13 mouse cellular contexts compared by ENCODE assay signal in genomic region chr12:9519346-9519745, GRCm38 (mm10). TPM values are rescaled to one million over a fixed set of nuclear protein-coding genes. Genes with fewer than 3 reads are reported as not detected.
DNase-seq lines count a peak whose midpoint lies in the region; ATAC-seq and TF ChIP-seq lines count a peak whose summit lies in the region.
"Had no signal": no experiment of that assay in that cellular context is flagged by ENCODE, and none has a peak within 500 bp of the region (broad histone marks: within the 10 kb centered on the region; RNA-seq: fewer than 3 reads in every experiment).

No protein-coding gene starts in this region.

- no peaks in the 10 kb centered on the region for H3K27me3 ChIP-seq in lung, embryonic 14.5 days (ENCODE audit: insufficient read depth, low read length)
- no peaks in the 10 kb centered on the region for H3K27me3 ChIP-seq in myocyte (ENCODE audit: control insufficient read depth, insufficient read depth, insufficient read length)
- H3K27me3 ChIP-seq: liver, embryonic 15.5 days had no signal

- no peaks in the 10 kb centered on the region for H3K9me3 ChIP-seq in lung, embryonic 14.5 days (ENCODE audit: low read depth, low read length)
- H3K9me3 ChIP-seq: liver, embryonic 15.5 days had no signal

- peak; percentile 4 for DNase-seq in gastrocnemius, postnatal 14 days
- no peak for DNase-seq in gastrocnemius, postnatal 36 days
- DNase-seq in lung, embryonic 14.5 days = peak; percentile 65
- DNase-seq in lung, adult 2 months = no peak
- peak; percentile 37 for DNase-seq in adrenal gland, postnatal 25 days
- DNase-seq in layer of hippocampus, adult 11-12 months (ENCODE audit: low spot score) = no peak
- DNase-seq in right cerebral cortex, postnatal 4 days = no peak
- DNase-seq: thymus, adult 18-20 months had no signal

- WGBS in lung, embryonic 14.5 days = 59% methylated on average over 3 of the region's 3 CpGs
- WGBS in lung, adult 2 months = 56% methylated on average over 3 of the region's 3 CpGs

- H3K79me2 ChIP-seq in myocyte (ENCODE audit: control insufficient read depth, insufficient read depth) = no peaks in the 10 kb centered on the region

- H3K4me2 ChIP-seq in lung, embryonic 14.5 days = no peak overlapping the region
- H3K4me2 ChIP-seq in myocyte (ENCODE audit: low read depth) = peak overlapping the region; percentile 44
- H3K4me2 ChIP-seq: liver, embryonic 15.5 days had no signal

- no peaks in the 10 kb centered on the region for H3K4me1 ChIP-seq in lung, embryonic 14.5 days (ENCODE audit: insufficient read depth)
- no peaks in the 10 kb centered on the region for H3K4me1 ChIP-seq in lung, adult 2 months (ENCODE audit: control insufficient read depth, insufficient read depth, low read length)
- H3K4me1 ChIP-seq: liver, embryonic 15.5 days had no signal

- H3K9ac ChIP-seq in lung, embryonic 14.5 days = no peak overlapping the region
- H3K9ac ChIP-seq: liver, embryonic 15.5 days had no signal

- H3ac ChIP-seq in myocyte (ENCODE audit: control insufficient read depth, insufficient read length) = no peak overlapping the region

- TF ChIP-seq POLR2A in lung, adult 2 months (IDR thresholded peaks at IDR 0.05; ENCODE audit: borderline replicate concordance, extremely low read depth, low read depth, low read length) = no peak
- no peak for TF ChIP-seq POLR2A in myocyte (IDR thresholded peaks at IDR 0.05; ENCODE audit: insufficient read length, low read depth)

- no peak overlapping the region for H3K4me3 ChIP-seq in lung, embryonic 14.5 days (ENCODE audit: low read depth, low read length)
- H3K4me3 ChIP-seq in lung, adult 2 months (replicated peaks; ENCODE audit: extremely low read depth, low read depth, low read length) = no peak overlapping the region
- no peak overlapping the region for H3K4me3 ChIP-seq in myocyte
- H3K4me3 ChIP-seq: liver, embryonic 15.5 days had no signal

- no peak overlapping the region for H3K27ac ChIP-seq in lung, embryonic 14.5 days (ENCODE audit: low read depth)
- H3K27ac ChIP-seq: liver, embryonic 15.5 days had no signal

- H3K36me3 ChIP-seq in lung, embryonic 14.5 days (ENCODE audit: insufficient read depth) = no peaks in the 10 kb centered on the region
- H3K36me3 ChIP-seq in myocyte (ENCODE audit: control insufficient read depth, insufficient read depth) = no peaks in the 10 kb centered on the region
- H3K36me3 ChIP-seq: liver, embryonic 15.5 days had no signal

- no peak for ATAC-seq in lung, embryonic 14.5 days (ENCODE audit: insufficient read depth)
- ATAC-seq: Patski had no signal

- no peak for TF ChIP-seq CTCF in lung, embryonic 14.5 days (IDR thresholded peaks at IDR 0.05; ENCODE audit: low read depth)
- no peak for TF ChIP-seq CTCF in lung, adult 2 months (IDR thresholded peaks at IDR 0.05; ENCODE audit: insufficient read depth, low read length)

- intact Hi-C loops in gastrocnemius, postnatal 14 days (cut with DNase I; ENCODE audit: low total_unique reads) = no loop called here
- intact Hi-C loops in gastrocnemius, postnatal 36 days (cut with DNase I) = no loop called here

TF ChIP-seq in myocyte, 11 proteins besides CTCF, POLR2A, EP300 and RAD21:
- TF ChIP-seq E2F4 (IDR thresholded peaks at IDR 0.05; ENCODE audit: insufficient read depth) = no peak
- no peak for TF ChIP-seq MAX (IDR thresholded peaks at IDR 0.05; ENCODE audit: low read depth)
- TF ChIP-seq REST (IDR thresholded peaks at IDR 0.05; ENCODE audit: insufficient read depth, insufficient read length) = no peak
- TF ChIP-seq TCF12 (IDR thresholded peaks at IDR 0.05; ENCODE audit: insufficient read depth, poor library complexity, severe bottlenecking) = no peak
- TF ChIP-seq POLR2AphosphoS2 (IDR thresholded peaks at IDR 0.05; ENCODE audit: insufficient read length, low read depth) = no peak
- no peak for TF ChIP-seq MYOG (IDR thresholded peaks at IDR 0.05; ENCODE audit: control insufficient read depth in 1 of 3, insufficient read depth in 1 of 3, insufficient read length in 2 of 3, low read depth in 2 of 3)

RNA-seq across cellular contexts. Expression of gene Osr1, which starts 50.6 kb away (rescaled TPM):
- 1 to 10 TPM; 3.6 to 4.4 TPM for total RNA-seq in gastrocnemius, postnatal 14 days (2021)
- 1 to 10 TPM; 2.0 to 2.5 TPM for total RNA-seq in gastrocnemius, postnatal 36 days (2021)
- polyA plus RNA-seq in lung, embryonic 14.5 days (2014; fragmentation: Nextera tagmentation; extraction: Ambion mirVana) = 23.3 and 28.5 TPM in 2 replicates
- 28.3 and 34.2 TPM in 2 replicates for polyA plus RNA-seq in lung, adult 2 months (2012; rRNA removed)
- 1.0 and 2.1 TPM in 2 replicates for total RNA-seq in adrenal gland, postnatal 25 days (2021)
- 3.0 TPM for polyA plus RNA-seq in myocyte (2012; fragmentation: generic; extraction: Trizol)
- total RNA-seq: common myeloid progenitor, adult 5-6 weeks; neutrophil, adult 5-6 weeks had no signal

Comparison
In these comparisons a context has a peak if more than half of its experiments do, and no peak if none do; other contexts are left out.
1. DNase-seq: peak in gastrocnemius, postnatal 14 days (single experiment), lung, embryonic 14.5 days (single experiment) and adrenal gland, postnatal 25 days (single experiment); none in gastrocnemius, postnatal 36 days (0 of 2), lung, adult 2 months (single experiment), layer of hippocampus, adult 11-12 months (single experiment) and right cerebral cortex, postnatal 4 days (single experiment).